Mouse (Mus musculus) stomach, embryonic 14.5 days (tissue): Measurements from ENCODE around the gene Akap13. TPM values are rescaled to one million over a fixed set of nuclear protein-coding genes. Genes with fewer than 3 reads are reported as not detected.

Experiments
- ATAC-seq: fragments of 200-750 bp; cut with Nextera tagmentation; 2 replicates; pipeline ENCODE4 v1.8.0; 2017; ENCODE audit warnings: low read depth, moderate TSS enrichment; ENCODE audit not compliant: insufficient number of reproducible peaks, insufficient read depth, low FRiP score
- H3K27ac ChIP-seq: fragments of 300-500 bp; sonication (generic); 2 replicates; pipeline ENCODE4 v1.5.1; 2014; ENCODE audit warnings: mild to moderate bottlenecking, low read length, moderate library complexity, mixed read lengths
- H3K27me3 ChIP-seq: fragments of 300-500 bp; sonication (generic); 2 replicates; pipeline ENCODE4 v1.6.1; 2014; ENCODE audit warnings: low read length, control low read depth, mixed read lengths; ENCODE audit not compliant: control insufficient read depth, insufficient read depth
- H3K36me3 ChIP-seq: fragments of 300-500 bp; sonication (generic); 2 replicates; pipeline ENCODE4 v1.6.1; 2014; ENCODE audit warnings: mild to moderate bottlenecking, control low read depth, low read length, moderate library complexity, mixed read lengths; ENCODE audit not compliant: control insufficient read depth, insufficient read depth
- H3K4me1 ChIP-seq: fragments of 300-500 bp; sonication (generic); 2 replicates; pipeline ENCODE4 v1.6.1; 2014; ENCODE audit warnings: low read length, control low read depth, mixed read lengths; ENCODE audit not compliant: control insufficient read depth, insufficient read depth
- H3K4me2 ChIP-seq: fragments of 300-500 bp; sonication (generic); replicated peaks from 2 replicates; pipeline ENCODE4 v1.6.1; 2014; ENCODE audit warnings: low read depth, low read length, control low read depth
- H3K4me3 ChIP-seq: fragments of 300-500 bp; sonication (generic); 2 replicates; pipeline ENCODE4 v1.5.1; 2014; ENCODE audit warnings: low read depth, low read length, control low read depth
- H3K9ac ChIP-seq: fragments of 300-500 bp; sonication (generic); replicated peaks from 2 replicates; pipeline ENCODE4 v1.6.1; 2014; ENCODE audit warnings: low read depth, mild to moderate bottlenecking, control low read depth, low read length, moderate library complexity, mixed read lengths
- H3K9me3 ChIP-seq: fragments of 300-500 bp; sonication (generic); 2 replicates; pipeline ENCODE4 v1.6.1; 2016; ENCODE audit warnings: low read depth, low read length, control low read depth; ENCODE audit not compliant: control insufficient read depth
- WGBS: fragments of 180-500 bp; shearing (Covaris S2); extraction: QIAGEN DNeasy Blood & Tissue Kit; methylation state at CpG from one replicate; pipeline ENCODE4 v1.1.7; 2014; 5-methylcytosine and 5-hydroxymethylcytosine counted together
- polyA plus RNA-seq: library from polyadenylated mRNA; unstranded; fragments of >200 nt; fragmentation: Nextera tagmentation; extraction: Ambion mirVana; gene quantifications from 2 replicates; pipeline ENCODE4 v1.2.1, GENCODE M21; 2014

Akap13 gene
- polyA plus RNA-seq, 1 experiment from 2014 or later, result 74.0 TPM

DNA sequence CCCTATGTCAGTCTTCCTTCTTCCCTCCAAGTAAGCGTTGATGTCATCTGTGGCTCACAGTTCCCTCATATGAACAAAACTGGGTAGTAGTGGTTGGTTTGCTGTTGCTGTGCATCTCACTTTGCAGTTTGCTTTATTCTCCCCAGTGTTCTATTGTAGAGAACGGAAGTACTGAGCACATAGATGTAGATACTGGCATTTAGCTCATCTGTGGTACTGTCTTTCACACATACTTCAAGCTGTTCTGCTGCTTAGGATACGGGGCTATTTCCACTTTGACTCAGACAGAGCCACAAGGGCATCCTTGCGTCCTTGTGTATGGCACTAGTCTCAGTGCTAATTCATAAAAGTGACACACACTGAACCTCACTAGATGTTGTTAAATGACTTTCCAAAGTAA lies 259.7 kb downstream of the Akap13 start:
- H3K27ac ChIP-seq, result no peak overlapping the region
- H3K4me1 ChIP-seq, result peaks cover 4% of the 10 kb centered on the region; the same call in 1 of the 2 replicates
- ATAC-seq, result no peak
- H3K4me2 ChIP-seq, result no peak overlapping the region
- no peaks in the 10 kb centered on the region for H3K9me3 ChIP-seq
- no peak overlapping the region for H3K4me3 ChIP-seq
- 94% methylated on average over 4 of the region's 4 CpGs for WGBS
- H3K9ac ChIP-seq, result no peak overlapping the region
- H3K36me3 ChIP-seq, result peaks cover 8% of the 10 kb centered on the region
- H3K27me3 ChIP-seq, result no peaks in the 10 kb centered on the region

DNA sequence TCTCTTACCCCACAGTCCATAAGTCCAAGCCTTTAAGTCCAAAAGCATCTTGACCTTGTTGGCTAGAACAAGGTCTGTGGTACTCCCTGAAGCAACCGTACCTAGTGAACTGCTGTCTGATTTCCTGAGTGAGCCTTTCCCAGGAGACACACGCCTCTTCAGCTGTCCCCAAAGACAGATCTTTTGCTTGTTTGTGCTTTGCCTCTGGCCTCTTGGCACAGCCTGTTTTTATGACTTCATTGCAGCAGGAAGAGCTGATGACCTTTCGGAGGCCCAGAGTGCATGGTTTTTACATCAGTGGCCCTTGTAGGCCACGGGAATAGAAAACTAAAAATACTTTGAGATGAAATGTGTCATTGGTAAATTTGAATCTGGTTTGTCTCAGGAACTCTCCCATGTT lies 260.6 kb downstream of the Akap13 start:
- Histone ChIP-seq H3K4me1 (peaks cover 4% of the 10 kb centered on the region; the same call in 1 of the 2 replicates), H3K4me3 (no peak overlapping the region), H3K36me3 (peaks cover 10% of the 10 kb centered on the region), H3K27me3 (no peaks in the 10 kb centered on the region), H3K4me2 (no peak overlapping the region), H3K9me3 (no peaks in the 10 kb centered on the region), H3K9ac (no peak overlapping the region), H3K27ac (no peak overlapping the region)
- no peak for ATAC-seq
- WGBS, result 63% methylated on average over 4 of the region's 4 CpGs

DNA sequence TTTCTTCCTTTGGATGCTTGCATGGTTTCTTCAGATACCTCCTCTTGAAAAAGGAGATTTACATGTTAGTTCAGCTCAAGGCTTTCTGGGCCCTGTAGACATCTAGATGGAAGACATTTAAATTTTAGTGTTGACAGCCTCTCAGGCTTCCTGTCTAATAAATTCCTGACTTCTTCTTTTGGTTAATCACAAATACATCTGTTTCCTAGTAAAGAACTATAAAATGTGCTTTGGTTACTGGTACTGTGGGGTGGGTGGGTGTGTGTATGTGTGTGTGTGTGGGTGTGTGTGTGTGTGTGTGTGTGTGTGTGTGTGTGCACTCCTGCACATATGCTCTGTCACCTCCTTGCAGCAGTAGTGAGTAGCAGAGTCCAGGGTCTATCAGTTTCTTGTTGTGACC lies 262.0 kb downstream of the Akap13 start:
- H3K4me1 ChIP-seq, result 0 out of 2 replicates have a peak, but pooled peaks cover 4% of the 10 kb centered on the region
- no peak overlapping the region for H3K4me2 ChIP-seq
- no peak overlapping the region for H3K4me3 ChIP-seq
- no peak overlapping the region for H3K9ac ChIP-seq
- ATAC-seq, result no peak
- no peaks in the 10 kb centered on the region for H3K27me3 ChIP-seq
- H3K36me3 ChIP-seq, result peaks cover 10% of the 10 kb centered on the region
- no peaks in the 10 kb centered on the region for H3K9me3 ChIP-seq
- no peak overlapping the region for H3K27ac ChIP-seq

DNA sequence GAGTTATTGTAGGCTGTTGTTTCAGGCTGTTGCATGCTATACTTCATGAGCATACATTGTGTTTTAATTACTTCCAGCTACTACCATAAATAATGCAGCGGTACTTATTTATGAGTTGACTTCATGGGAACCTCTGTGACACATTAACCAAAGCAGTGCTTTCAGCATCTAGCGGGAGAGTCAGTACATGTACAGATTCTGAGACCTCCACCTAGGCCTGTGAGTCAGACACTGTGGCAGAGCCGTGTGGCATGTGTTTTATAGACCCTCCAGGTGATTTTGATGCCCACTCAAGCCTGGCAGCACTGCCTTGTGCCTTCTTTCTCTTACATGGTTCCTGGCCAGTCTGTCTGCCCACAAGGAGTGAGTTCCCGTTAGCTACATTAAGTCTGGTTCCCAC lies 266.0 kb downstream of the Akap13 start:
- H3K27me3 ChIP-seq, result no peaks in the 10 kb centered on the region
- H3K27ac ChIP-seq, result no peak overlapping the region
- WGBS, result 87% methylated on average over 4 of the region's 4 CpGs
- no peaks in the 10 kb centered on the region for H3K9me3 ChIP-seq
- no peak overlapping the region for H3K4me2 ChIP-seq
- H3K4me1 ChIP-seq, result no peaks in the 10 kb centered on the region
- ATAC-seq, result no peak
- peaks cover 28% of the 10 kb centered on the region for H3K36me3 ChIP-seq
- H3K4me3 ChIP-seq, result no peak overlapping the region
- H3K9ac ChIP-seq, result no peak overlapping the region

DNA sequence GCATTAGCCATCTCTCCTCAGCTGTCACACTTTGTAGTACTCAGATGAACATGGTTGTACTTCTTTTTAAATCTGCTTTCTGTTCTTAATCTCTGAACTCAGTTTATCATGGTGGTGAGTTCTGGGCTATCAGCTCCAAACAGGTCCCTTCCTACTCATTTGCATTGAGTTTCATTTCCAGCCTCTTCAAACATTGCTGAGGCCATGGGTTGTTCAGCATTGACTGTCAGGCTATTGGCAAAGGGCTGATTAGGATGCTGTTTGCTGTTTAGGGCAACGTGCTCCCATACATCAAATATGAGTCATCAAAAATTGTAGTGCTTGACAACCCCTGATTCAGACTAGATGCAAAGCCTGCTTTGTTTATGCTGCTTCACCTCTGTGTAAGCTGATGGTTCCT lies 268.7 kb downstream of the Akap13 start:
- ATAC-seq, result no peak
- peaks cover 40% of the 10 kb centered on the region for H3K36me3 ChIP-seq
- H3K27me3 ChIP-seq, result no peaks in the 10 kb centered on the region
- no peaks in the 10 kb centered on the region for H3K4me1 ChIP-seq
- no peak overlapping the region for H3K9ac ChIP-seq
- no peak overlapping the region for H3K4me3 ChIP-seq
- H3K4me2 ChIP-seq, result no peak overlapping the region
- H3K27ac ChIP-seq, result no peak overlapping the region
- no peaks in the 10 kb centered on the region for H3K9me3 ChIP-seq
- 97% methylated on average over 1 of the region's 1 CpGs for WGBS

DNA sequence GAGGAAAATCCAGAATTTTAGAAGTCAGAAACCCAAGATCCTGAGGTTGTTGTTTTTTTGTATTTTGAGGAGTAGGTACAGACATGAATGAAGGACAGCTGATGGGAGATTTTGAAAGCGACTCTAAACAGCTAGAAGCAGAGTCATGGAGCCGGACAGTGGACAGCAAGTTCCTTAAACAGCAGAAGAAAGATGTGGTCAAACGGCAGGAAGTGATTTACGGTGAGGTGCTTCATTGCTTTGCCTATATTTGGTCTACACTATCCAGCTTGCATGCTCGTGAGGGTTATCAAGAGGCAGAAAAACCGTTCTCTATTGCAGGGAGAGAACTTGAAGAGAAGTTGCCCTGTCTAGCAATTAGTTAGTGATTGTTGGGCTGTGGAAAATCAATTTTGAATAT lies 270.6 kb downstream of the Akap13 start:
- H3K4me2 ChIP-seq, result no peak overlapping the region
- H3K27ac ChIP-seq, result no peak overlapping the region
- WGBS, result 82% methylated on average over 6 of the region's 6 CpGs
- H3K4me1 ChIP-seq, result no peaks in the 10 kb centered on the region
- peaks cover 52% of the 10 kb centered on the region for H3K36me3 ChIP-seq
- no peak overlapping the region for H3K9ac ChIP-seq
- no peaks in the 10 kb centered on the region for H3K27me3 ChIP-seq
- no peaks in the 10 kb centered on the region for H3K9me3 ChIP-seq
- no peak for ATAC-seq
- no peak overlapping the region for H3K4me3 ChIP-seq

DNA sequence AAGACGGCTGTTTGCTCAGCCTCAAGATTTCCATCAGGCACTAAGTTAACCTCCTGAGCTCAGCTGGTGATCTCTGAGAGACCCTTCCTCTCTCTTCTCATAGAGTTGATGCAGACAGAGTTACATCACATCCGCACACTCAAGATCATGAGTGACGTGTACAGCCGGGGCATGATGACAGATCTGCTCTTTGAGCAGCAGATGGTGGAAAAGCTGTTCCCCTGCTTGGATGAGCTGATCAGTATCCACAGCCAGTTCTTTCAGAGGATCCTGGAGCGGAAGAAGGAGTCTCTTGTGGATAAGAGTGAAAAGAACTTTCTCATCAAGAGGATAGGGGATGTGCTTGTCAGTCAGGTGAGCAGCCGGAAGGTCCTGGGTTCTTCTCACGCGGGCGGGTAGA lies 271.5 kb downstream of the Akap13 start:
- ATAC-seq, result no peak
- Histone ChIP-seq H3K9ac (no peak overlapping the region), H3K4me3 (no peak overlapping the region), H3K27me3 (no peaks in the 10 kb centered on the region), H3K27ac (no peak overlapping the region), H3K36me3 (peaks cover 60% of the 10 kb centered on the region), H3K4me2 (no peak overlapping the region), H3K9me3 (no peaks in the 10 kb centered on the region), H3K4me1 (no peaks in the 10 kb centered on the region)
- 94% methylated on average over 9 of the region's 9 CpGs for WGBS

DNA sequence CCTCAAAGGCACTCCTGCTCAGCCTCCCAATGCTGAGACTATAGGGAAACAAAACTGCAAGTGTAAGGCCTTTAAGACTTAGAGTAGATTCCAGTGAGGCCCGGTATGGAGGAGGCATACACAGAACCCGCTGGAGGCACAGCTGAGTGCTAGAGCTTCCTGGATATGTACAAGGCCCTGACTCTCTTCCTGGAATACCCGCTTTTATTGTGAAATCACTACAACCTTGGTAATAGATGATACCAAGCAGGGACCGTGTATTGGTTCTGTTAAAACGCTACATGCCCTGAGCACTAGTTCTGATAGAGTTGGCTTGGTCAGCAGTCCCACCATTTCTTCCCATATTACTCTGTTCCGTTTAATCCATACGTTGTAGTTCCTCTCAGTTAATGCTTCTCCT lies 274.3 kb downstream of the Akap13 start:
- no peak overlapping the region for H3K27ac ChIP-seq
- 93% methylated on average over 7 of the region's 7 CpGs for WGBS
- H3K9me3 ChIP-seq, result no peaks in the 10 kb centered on the region
- no peak for ATAC-seq
- H3K4me1 ChIP-seq, result no peaks in the 10 kb centered on the region
- peaks cover 50% of the 10 kb centered on the region for H3K36me3 ChIP-seq
- no peak overlapping the region for H3K9ac ChIP-seq
- no peaks in the 10 kb centered on the region for H3K27me3 ChIP-seq
- H3K4me2 ChIP-seq, result no peak overlapping the region
- H3K4me3 ChIP-seq, result no peak overlapping the region

DNA sequence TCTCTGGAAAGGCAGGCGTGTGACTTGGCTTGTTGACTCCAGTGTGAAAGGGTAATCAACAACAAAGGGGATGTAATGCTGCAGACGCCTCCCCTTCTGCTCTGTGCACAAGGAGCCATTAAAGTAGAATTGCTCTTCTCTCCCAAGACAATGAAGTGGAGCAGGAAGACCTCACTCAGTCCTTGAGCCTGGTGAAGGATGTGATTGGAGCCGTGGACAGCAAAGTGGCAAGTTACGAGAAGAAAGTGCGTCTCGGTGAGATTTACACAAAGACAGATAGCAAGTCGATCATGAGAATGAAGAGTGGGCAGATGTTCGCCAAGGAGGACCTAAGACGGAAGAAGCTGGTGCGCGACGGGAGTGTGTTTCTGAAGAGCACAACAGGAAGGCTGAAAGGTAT lies 274.9 kb downstream of the Akap13 start:
- ATAC-seq, result no peak

More for the DNA sequence above, 274.9 kb downstream of the Akap13 start:
- 93% methylated on average over 12 of the region's 12 CpGs for WGBS
- Histone ChIP-seq H3K36me3 (peaks cover 48% of the 10 kb centered on the region), H3K4me3 (no peak overlapping the region), H3K4me2 (no peak overlapping the region), H3K9me3 (no peaks in the 10 kb centered on the region), H3K9ac (no peak overlapping the region), H3K27ac (no peak overlapping the region), H3K27me3 (no peaks in the 10 kb centered on the region), H3K4me1 (no peaks in the 10 kb centered on the region)
